Mouse (Mus musculus) ES-E14 (cell line): Measurements from ENCODE around the gene Epha5.

Experiments used
- HCFC1 ChIP-seq: IDR thresholded peaks from 2 replicates; pipeline ENCODE4 v1.6.1; 2012; ENCODE audit warnings: low read length, inconsistent platforms, borderline replicate concordance; ENCODE audit not compliant: insufficient read depth
- MAFK ChIP-seq: IDR thresholded peaks from 2 replicates; pipeline ENCODE4 v1.6.1; 2014; ENCODE audit warnings: mild to moderate bottlenecking, low read depth, low read length, inconsistent platforms; ENCODE audit not compliant: insufficient read depth
- ZC3H11A ChIP-seq: IDR thresholded peaks from 2 replicates; pipeline ENCODE4 v1.6.1; 2012; ENCODE audit warnings: low read depth, mild to moderate bottlenecking, inconsistent platforms, low read length, borderline replicate concordance
- ZNF384 ChIP-seq: IDR thresholded peaks from 2 replicates; pipeline ENCODE4 v1.6.1; 2012; ENCODE audit warnings: low read depth, low read length, inconsistent platforms

DNA sequence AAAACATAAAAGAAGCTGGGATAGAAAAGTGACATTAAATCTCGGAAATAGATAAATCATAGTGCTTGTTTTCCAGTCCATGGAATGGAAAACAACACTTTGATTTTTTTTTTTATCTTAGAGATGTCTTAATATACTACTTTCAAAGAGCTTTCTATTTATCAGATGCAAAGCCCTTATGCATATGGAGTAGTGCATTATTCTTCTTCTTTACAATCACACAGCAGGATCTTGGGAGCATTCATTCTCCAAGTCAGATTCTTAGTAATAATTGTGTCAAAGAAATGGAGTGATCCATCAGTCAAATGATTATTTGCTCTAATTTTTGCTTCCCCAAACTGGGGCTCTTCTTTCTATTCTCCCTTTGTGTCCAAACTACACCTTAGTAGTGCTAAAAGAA lies 96.6 kb downstream of the Epha5 start:
- TF ChIP-seq ZNF384 (no peak), MAFK (no peak), ZC3H11A (no peak), HCFC1 (no peak)
